Mouse (Mus musculus): Measurements from ENCODE around the gene Rbmy.
"Not testable (repeated sequence)": the region's sequence is repeated elsewhere in the genome, so short reads cannot be mapped to it uniquely, and the experiment has no call there.

Rbmy gene

GRCm38 (mm10) chrY:2830380-2830779 is at the start of gene Rbmy, which contains the start of gene Gm10256:
TSS of gene Rbmy (plus strand) at chrY:2830680.
TSS of gene Gm10256 (plus strand) at chrY:2830699.
- in situ Hi-C loops (cut with MboI, MseI) = not testable (repeated sequence)

- in situ Hi-C loops (cut with MboI, MseI) = not testable (repeated sequence)
Observed at GRCm38 (mm10) chrY:2796105-2796504, 34.4 kb upstream of the Rbmy start, which contains the start of gene Gm4064. TSS of gene Gm4064 (minus strand) at chrY:2796205.

All from T-helper 17 cell (primary cell).